31 mouse cellular contexts compared by ENCODE assay signal in genomic region chr1:127221998-127222736, GRCm38 (mm10). TPM values are rescaled to one million over a fixed set of nuclear protein-coding genes. Genes with fewer than 3 reads are reported as not detected.
DNase-seq lines count a peak whose midpoint lies in the region; ATAC-seq and TF ChIP-seq lines count a peak whose summit lies in the region.
"Had no signal": no experiment of that assay in that cellular context is flagged by ENCODE, and none has a peak within 500 bp of the region (broad histone marks: within the 10 kb centered on the region; RNA-seq: fewer than 3 reads in every experiment).

No protein-coding gene starts in this region.

- H3K9me3 ChIP-seq in liver, embryonic 12.5 days (replicated peaks) = no peaks in the 10 kb centered on the region
- H3K9me3 ChIP-seq: embryonic facial prominence, embryonic 13.5 days; kidney, embryonic 15.5 days; limb, embryonic 13.5 days; liver, embryonic 13.5 days; midbrain, embryonic 15.5 days; neural tube, embryonic 15.5 days had no signal

- no peak overlapping the region for H3K27ac ChIP-seq in liver, adult 2 months (replicated peaks; ENCODE audit: insufficient read depth, low read depth, low read length)
- H3K27ac ChIP-seq in liver, embryonic 12.5 days = no peak overlapping the region
- H3K27ac ChIP-seq: embryonic facial prominence, embryonic 13.5 days; gastrocnemius, adult 2 months; heart, adult 2 months; hindbrain, embryonic 14.5 days; kidney, embryonic 15.5 days; limb, embryonic 13.5 days; liver, embryonic 13.5 days; midbrain, embryonic 15.5 days; neural tube, embryonic 15.5 days had no signal

- TF ChIP-seq CTCF in liver, adult 2 months (IDR thresholded peaks at IDR 0.05; ENCODE audit: low read depth, low read length) = no peak

- peak; percentile 54 for DNase-seq in liver, adult 2 months (ENCODE audit: extremely low read depth, low read depth, low spot score)
- DNase-seq in lung, postnatal 36 days = peak; percentile 69
- no peak for DNase-seq in c-Kit-positive CD71-positive TER-119-positive erythroid progenitor cells, embryonic 14.5 days (ENCODE audit: low spot score)
- no peak for DNase-seq in cerebellum, adult 18-20 months
- DNase-seq: adrenal gland, postnatal 25 days; cerebellum, adult 9-10 months; cerebellum, postnatal 36 days; gastrocnemius, adult 2 months; gastrocnemius, postnatal 36 days; heart, adult 2 months; heart, postnatal 4 days; liver, embryonic 13.5 days; lung, embryonic 14.5 days; right cerebral cortex, adult 18-20 months; right cerebral cortex, postnatal 4 days; thymus, adult 2 months; thymus, postnatal 36 days had no signal

- H3K79me2 ChIP-seq in liver, adult 2 months (ENCODE audit: control insufficient read depth, insufficient read depth, low read length) = peaks cover 13% of the 10 kb centered on the region; the same call in 1 of the 2 replicates

- H3K4me1 ChIP-seq in liver, adult 2 months (ENCODE audit: control insufficient read depth, insufficient read depth, low read length) = no peaks in the 10 kb centered on the region
- peaks cover 6% of the 10 kb centered on the region for H3K4me1 ChIP-seq in liver, embryonic 12.5 days
- H3K4me1 ChIP-seq: liver, embryonic 13.5 days had no signal

- H3K4me2 ChIP-seq in liver, embryonic 12.5 days = no peak overlapping the region
- H3K4me2 ChIP-seq: embryonic facial prominence, embryonic 13.5 days; heart, embryonic 12.5 days; hindbrain, embryonic 14.5 days; kidney, embryonic 15.5 days; limb, embryonic 13.5 days; liver, embryonic 13.5 days; lung, embryonic 14.5 days; midbrain, embryonic 15.5 days; neural tube, embryonic 15.5 days had no signal

- no peak overlapping the region for H3K4me3 ChIP-seq in liver, adult 2 months (ENCODE audit: insufficient read depth, low read depth, low read length)
- H3K4me3 ChIP-seq in liver, embryonic 12.5 days = no peak overlapping the region
- H3K4me3 ChIP-seq: embryonic facial prominence, embryonic 13.5 days; erythroblast, embryonic 14.5 days; gastrocnemius, adult 2 months; heart, adult 2 months; heart, embryonic 12.5 days; kidney, embryonic 15.5 days; limb, embryonic 13.5 days; liver, embryonic 13.5 days; midbrain, embryonic 15.5 days; neural tube, embryonic 15.5 days had no signal

- no peak for TF ChIP-seq POLR2A in liver, adult 2 months (IDR thresholded peaks at IDR 0.05; ENCODE audit: extremely low read depth, insufficient read depth, low read length)

- WGBS in liver, adult 2 months = 70% methylated on average over 8 of the region's 8 CpGs
- 66% methylated on average over 8 of the region's 8 CpGs for WGBS in liver, embryonic 12.5 days (ENCODE audit: insufficient replicate concordance)

- H3K9ac ChIP-seq in liver, adult 2 months (ENCODE audit: low read depth, low read length) = no peak overlapping the region
- no peak overlapping the region for H3K9ac ChIP-seq in liver, embryonic 12.5 days
- H3K9ac ChIP-seq: embryonic facial prominence, embryonic 13.5 days; heart, embryonic 12.5 days; hindbrain, embryonic 14.5 days; kidney, embryonic 15.5 days; limb, embryonic 13.5 days; liver, embryonic 13.5 days; lung, embryonic 14.5 days; midbrain, embryonic 15.5 days; neural tube, embryonic 15.5 days had no signal

- H3K36me3 ChIP-seq in liver, adult 2 months (ENCODE audit: control insufficient read depth, insufficient read depth, low read length) = no peaks in the 10 kb centered on the region
- H3K36me3 ChIP-seq in liver, embryonic 12.5 days = no peaks in the 10 kb centered on the region
- H3K36me3 ChIP-seq: embryonic facial prominence, embryonic 13.5 days; heart, embryonic 12.5 days; kidney, embryonic 15.5 days; limb, embryonic 13.5 days; liver, embryonic 13.5 days; midbrain, embryonic 15.5 days; neural tube, embryonic 15.5 days had no signal

- no peaks in the 10 kb centered on the region for H3K27me3 ChIP-seq in liver, adult 2 months (ENCODE audit: control insufficient read depth, insufficient read depth, low read length)
- H3K27me3 ChIP-seq in liver, embryonic 12.5 days (replicated peaks) = no peaks in the 10 kb centered on the region
- H3K27me3 ChIP-seq: embryonic facial prominence, embryonic 13.5 days; heart, embryonic 12.5 days; kidney, embryonic 15.5 days; limb, embryonic 13.5 days; liver, embryonic 13.5 days; midbrain, embryonic 15.5 days; neural tube, embryonic 15.5 days had no signal

- ATAC-seq in liver, embryonic 12.5 days = no peak
- peak; percentile 71 for ATAC-seq in common myeloid progenitor, adult 5-6 weeks (replicated peaks; ENCODE audit: low read depth, poor library complexity, severe bottlenecking)
- no peak for ATAC-seq in erythroblast, adult 5-6 weeks (replicated peaks; ENCODE audit: low FRiP score, poor library complexity, severe bottlenecking)
- ATAC-seq: CD4-positive, CD25-positive, alpha-beta regulatory T cell, adult 4 months; forebrain, embryonic 16.5 days; intestine, postnatal 0 days; midbrain, embryonic 15.5 days had no signal

RNA-seq across cellular contexts. Expression of gene Mgat5, which starts 17.4 kb away (rescaled TPM):
- total RNA-seq in liver, adult 2 months (2014; rRNA removed) = 3.8 and 4.2 TPM in 2 replicates
- polyA plus RNA-seq in liver, adult 2 months (2012; rRNA removed) = 1.7 and 1.9 TPM in 2 replicates
- 1.3 and 1.5 TPM in 2 replicates for polyA plus RNA-seq in liver, embryonic 12.5 days (2016; fragmentation: Nextera tagmentation; extraction: Ambion mirVana)
- 59.3 and 66.2 TPM in 2 replicates for total RNA-seq in common myeloid progenitor, adult 5-6 weeks (2017)
- 10.8 and 11.7 TPM in 2 replicates for total RNA-seq in erythroblast, adult 5-6 weeks (2015; ENCODE audit: low replicate concordance)
- total RNA-seq in erythroblast, adult 5-6 weeks (2017; ENCODE audit: low replicate concordance) = 6.8 and 9.4 TPM in 2 replicates

Comparison
In these comparisons a context has a peak if more than half of its experiments do, and no peak if none do; other contexts are left out.
1. DNase-seq: peak in liver, adult 2 months (single experiment) and lung, postnatal 36 days (single experiment); none in c-Kit-positive CD71-positive TER-119-positive erythroid progenitor cells, embryonic 14.5 days (single experiment) and cerebellum, adult 18-20 months (0 of 2).